Comparison of ENCODE assay signal across 15 mouse cellular contexts in genomic region chr10:20495051-20495450, GRCm38 (mm10).
"Had no signal": no experiment of that assay in that cellular context is flagged by ENCODE, and none has a peak within 500 bp of the region (broad histone marks: within the 10 kb centered on the region; RNA-seq: fewer than 3 reads in every experiment).

No protein-coding gene starts in this region.

- H3K9ac ChIP-seq: liver, embryonic 13.5 days; stomach, embryonic 15.5 days had no signal

- DNase-seq: kidney, adult 18-20 months; kidney, adult 9 months; kidney, postnatal 25 days; layer of hippocampus, postnatal 36 days; liver, embryonic 13.5 days; lung, adult 2 months; midbrain, embryonic 14.5 days; right cerebral cortex, adult 18-20 months; right cerebral cortex, postnatal 25 days; thymus, postnatal 25 days had no signal

- H3K27ac ChIP-seq: left cerebral cortex, adult 2 months; liver, embryonic 13.5 days; macrophage; stomach, embryonic 15.5 days had no signal

- H3K9me3 ChIP-seq: liver, embryonic 13.5 days; stomach, embryonic 15.5 days had no signal

- H3K4me3 ChIP-seq: left cerebral cortex, adult 2 months; liver, embryonic 13.5 days; stomach, embryonic 15.5 days had no signal

- ATAC-seq: intestine, embryonic 16.5 days had no signal

- H3K4me2 ChIP-seq: liver, embryonic 13.5 days; midbrain, embryonic 11.5 days; stomach, embryonic 15.5 days had no signal

- H3K4me1 ChIP-seq: liver, embryonic 13.5 days; stomach, embryonic 15.5 days had no signal

- H3K36me3 ChIP-seq: liver, embryonic 13.5 days; stomach, embryonic 15.5 days had no signal

- H3K27me3 ChIP-seq: liver, embryonic 13.5 days; stomach, embryonic 15.5 days had no signal
